Comparison of ENCODE assay signal across 18 mouse cellular contexts in genomic region chr13:56697171-56697570, GRCm38 (mm10). TPM values are rescaled to one million over a fixed set of nuclear protein-coding genes. Genes with fewer than 3 reads are reported as not detected.
A peak's percentile ranks its signal among the peaks of the same experiment; 100 is the strongest.
DNase-seq lines count a peak whose midpoint lies in the region; ATAC-seq and TF ChIP-seq lines count a peak whose summit lies in the region.
"Had no signal": no experiment of that assay in that cellular context is flagged by ENCODE, and none has a peak within 500 bp of the region (broad histone marks: within the 10 kb centered on the region; RNA-seq: fewer than 3 reads in every experiment).

No protein-coding gene starts in this region.

- DNase-seq in cerebellum, adult 9-10 months = peak; percentile 63
- DNase-seq in cerebellum, adult 18-20 months = no peak
- no peak for DNase-seq in midbrain, embryonic 10.5 days (ENCODE audit: low spot score)
- no peak for DNase-seq in midbrain, postnatal 0 days (ENCODE audit: low spot score)
- DNase-seq in urinary bladder, postnatal 4 days (ENCODE audit: low spot score in 2 of 2) = no peak
- DNase-seq in right cerebral cortex, postnatal 4 days = no peak
- DNase-seq: adrenal gland, adult 8-10 months; gastrocnemius, postnatal 25 days; heart, postnatal 36 days; kidney, postnatal 14 days; layer of hippocampus, postnatal 36 days; spleen, adult 18-20 months had no signal

- peak overlapping the region; percentile 33 for H3K27ac ChIP-seq in midbrain, embryonic 10.5 days (replicated peaks)
- H3K27ac ChIP-seq in midbrain, postnatal 0 days (ENCODE audit: low read depth, low read length) = no peak overlapping the region; the same call in 1 of the 2 replicates
- peak overlapping the region; percentile 89 for H3K27ac ChIP-seq in forebrain, embryonic 15.5 days (replicated peaks)
- 0 out of 2 replicates have a peak overlapping the region, but pooled peaks have one; percentile 58 for H3K27ac ChIP-seq in neural tube, embryonic 14.5 days (ENCODE audit: low read depth, low read length)
- H3K27ac ChIP-seq: heart, embryonic 10.5 days had no signal

- no peak overlapping the region for H3K4me2 ChIP-seq in midbrain, postnatal 0 days (ENCODE audit: low read depth, low read length, poor library complexity, severe bottlenecking)
- H3K4me2 ChIP-seq in forebrain, embryonic 15.5 days (replicated peaks) = no peak overlapping the region
- no peak overlapping the region for H3K4me2 ChIP-seq in neural tube, embryonic 14.5 days (ENCODE audit: low read depth, low read length)
- H3K4me2 ChIP-seq: limb, embryonic 15.5 days had no signal

- WGBS in midbrain, embryonic 10.5 days = 91% methylated on average over 2 of the region's 2 CpGs
- 96% methylated on average over 2 of the region's 2 CpGs for WGBS in midbrain, postnatal 0 days
- 80% methylated on average over 2 of the region's 2 CpGs for WGBS in forebrain, embryonic 15.5 days
- 86% methylated on average over 2 of the region's 2 CpGs for WGBS in neural tube, embryonic 14.5 days

- no peak for ATAC-seq in midbrain, postnatal 0 days (ENCODE audit: low FRiP score)
- no peak for ATAC-seq in forebrain, embryonic 15.5 days (replicated peaks)
- no peak for ATAC-seq in neural tube, embryonic 14.5 days (ENCODE audit: low read depth)
- ATAC-seq: intestine, embryonic 16.5 days; lung, postnatal 0 days had no signal

- H3K4me1 ChIP-seq in midbrain, embryonic 10.5 days = peaks cover 39% of the 10 kb centered on the region
- H3K4me1 ChIP-seq in midbrain, postnatal 0 days (ENCODE audit: insufficient read depth, low read length) = 0 out of 2 replicates have a peak, but pooled peaks cover 7% of the 10 kb centered on the region
- H3K4me1 ChIP-seq in forebrain, embryonic 15.5 days = peaks cover 34% of the 10 kb centered on the region
- H3K4me1 ChIP-seq in neural tube, embryonic 14.5 days (ENCODE audit: control insufficient read depth, insufficient read depth, low read length) = peaks cover 14% of the 10 kb centered on the region

- H3K27me3 ChIP-seq in midbrain, embryonic 10.5 days (ENCODE audit: low read depth, poor library complexity, severe bottlenecking) = no peaks in the 10 kb centered on the region; the same call in 1 of the 2 replicates
- H3K27me3 ChIP-seq in midbrain, postnatal 0 days (ENCODE audit: insufficient read depth, low read length) = no peaks in the 10 kb centered on the region
- H3K27me3 ChIP-seq in forebrain, embryonic 15.5 days = no peaks in the 10 kb centered on the region
- H3K27me3 ChIP-seq in neural tube, embryonic 14.5 days (ENCODE audit: control insufficient read depth, insufficient read depth, low read length) = no peaks in the 10 kb centered on the region
- H3K27me3 ChIP-seq: limb, embryonic 15.5 days had no signal

- no peak overlapping the region for H3K4me3 ChIP-seq in midbrain, embryonic 10.5 days
- no peak overlapping the region for H3K4me3 ChIP-seq in midbrain, postnatal 0 days (ENCODE audit: low read depth, low read length)
- H3K4me3 ChIP-seq in forebrain, embryonic 15.5 days = no peak overlapping the region
- H3K4me3 ChIP-seq in neural tube, embryonic 14.5 days (ENCODE audit: low read depth, low read length) = no peak overlapping the region
- H3K4me3 ChIP-seq: heart, embryonic 10.5 days; limb, embryonic 15.5 days had no signal

- TF ChIP-seq CTCF in midbrain, postnatal 0 days (IDR thresholded peaks at IDR 0.05) = no peak

- H3K9ac ChIP-seq in midbrain, postnatal 0 days (replicated peaks; ENCODE audit: low read length, poor library complexity, severe bottlenecking) = no peak overlapping the region
- no peak overlapping the region for H3K9ac ChIP-seq in forebrain, embryonic 15.5 days (replicated peaks)
- no peak overlapping the region for H3K9ac ChIP-seq in neural tube, embryonic 14.5 days (replicated peaks; ENCODE audit: low read depth, low read length)
- H3K9ac ChIP-seq: limb, embryonic 15.5 days had no signal

- no peaks in the 10 kb centered on the region for H3K36me3 ChIP-seq in midbrain, embryonic 10.5 days
- no peaks in the 10 kb centered on the region for H3K36me3 ChIP-seq in midbrain, postnatal 0 days (ENCODE audit: insufficient read depth, low read length)
- no peaks in the 10 kb centered on the region for H3K36me3 ChIP-seq in forebrain, embryonic 15.5 days
- no peaks in the 10 kb centered on the region for H3K36me3 ChIP-seq in neural tube, embryonic 14.5 days (ENCODE audit: control insufficient read depth, insufficient read depth, low read length)
- H3K36me3 ChIP-seq: heart, embryonic 10.5 days; limb, embryonic 15.5 days had no signal

- no peaks in the 10 kb centered on the region for H3K9me3 ChIP-seq in midbrain, embryonic 10.5 days (replicated peaks)
- no peaks in the 10 kb centered on the region for H3K9me3 ChIP-seq in midbrain, postnatal 0 days (ENCODE audit: low read length)
- H3K9me3 ChIP-seq in forebrain, embryonic 15.5 days = no peaks in the 10 kb centered on the region
- H3K9me3 ChIP-seq in neural tube, embryonic 14.5 days (ENCODE audit: control insufficient read depth, low read length) = no peaks in the 10 kb centered on the region
- H3K9me3 ChIP-seq: heart, embryonic 10.5 days; limb, embryonic 15.5 days had no signal

RNA-seq across cellular contexts. Expression of gene Smad5, which starts 5.6 kb away (rescaled TPM):
- 30.6 and 35.9 TPM in 2 replicates for polyA plus RNA-seq in midbrain, embryonic 10.5 days (2016; fragmentation: Nextera tagmentation; extraction: Ambion mirVana)
- total RNA-seq in midbrain, postnatal 0 days (2014; rRNA removed) = 37.4 and 40.6 TPM in 2 replicates
- polyA plus RNA-seq in midbrain, postnatal 0 days (2015; fragmentation: Nextera tagmentation; extraction: Ambion mirVana) = 10.7 and 14.8 TPM in 2 replicates
- polyA plus RNA-seq in forebrain, embryonic 15.5 days (2015; fragmentation: Nextera tagmentation; extraction: Ambion mirVana) = 32.9 and 34.4 TPM in 2 replicates
- 33.2 and 37.7 TPM in 2 replicates for polyA plus RNA-seq in neural tube, embryonic 14.5 days (2014; fragmentation: Nextera tagmentation; extraction: Ambion mirVana)

RNA-seq across cellular contexts. Expression of gene Gm45623, which starts 56.5 kb away (rescaled TPM):
- polyA plus RNA-seq in midbrain, embryonic 10.5 days (2016; fragmentation: Nextera tagmentation; extraction: Ambion mirVana) = not detected in 2 replicates
- 7.9 and 11.3 TPM in 2 replicates for total RNA-seq in midbrain, postnatal 0 days (2014; rRNA removed)
- 2.0 and 2.2 TPM in 2 replicates for polyA plus RNA-seq in midbrain, postnatal 0 days (2015; fragmentation: Nextera tagmentation; extraction: Ambion mirVana)
- 0.74 and 0.98 TPM in 2 replicates for polyA plus RNA-seq in forebrain, embryonic 15.5 days (2015; fragmentation: Nextera tagmentation; extraction: Ambion mirVana)
- 2.0 TPM in 2 replicates for polyA plus RNA-seq in neural tube, embryonic 14.5 days (2014; fragmentation: Nextera tagmentation; extraction: Ambion mirVana)
- total RNA-seq: adrenal gland, adult 8-10 months; gastrocnemius, postnatal 25 days; heart, postnatal 36 days had no signal
